ENCODE assay signal across 16 mouse cellular contexts in genomic region chr19:6343066-6343925, GRCm38 (mm10). TPM values are rescaled to one million over a fixed set of nuclear protein-coding genes. Genes with fewer than 3 reads are reported as not detected.
A peak's percentile ranks its signal among the peaks of the same experiment; 100 is the strongest.
DNase-seq lines count a peak whose midpoint lies in the region; ATAC-seq and TF ChIP-seq lines count a peak whose summit lies in the region.
"Had no signal": no experiment of that assay in that cellular context is flagged by ENCODE, and none has a peak within 500 bp of the region (broad histone marks: within the 10 kb centered on the region; RNA-seq: fewer than 3 reads in every experiment).

No protein-coding gene starts in this region.

- no peak overlapping the region for H3K27ac ChIP-seq in intestine, postnatal 0 days (ENCODE audit: low read depth, low read length)
- no peak overlapping the region for H3K27ac ChIP-seq in intestine, embryonic 16.5 days (ENCODE audit: low read length)
- no peak overlapping the region for H3K27ac ChIP-seq in liver, embryonic 14.5 days
- H3K27ac ChIP-seq: embryonic facial prominence, embryonic 10.5 days; midbrain, embryonic 13.5 days had no signal

- no peaks in the 10 kb centered on the region for H3K4me1 ChIP-seq in intestine, postnatal 0 days (replicated peaks; ENCODE audit: control insufficient read depth, insufficient read depth, low read length)
- H3K4me1 ChIP-seq in intestine, embryonic 16.5 days (ENCODE audit: control insufficient read depth, insufficient read depth, low read length): peaks cover 13% of the 10 kb centered on the region
- H3K4me1 ChIP-seq in liver, embryonic 14.5 days (replicated peaks; ENCODE audit: control insufficient read depth in 2 of 2, insufficient read depth in 2 of 2, low read length in 1 of 2): peaks cover 8 to 20% of the 10 kb centered on the region in 2 experiments

- no peak overlapping the region for H3K9ac ChIP-seq in intestine, postnatal 0 days (ENCODE audit: low read depth, low read length)
- no peak overlapping the region for H3K9ac ChIP-seq in intestine, embryonic 16.5 days (ENCODE audit: low read depth, low read length)
- H3K9ac ChIP-seq in liver, embryonic 14.5 days (replicated peaks): no peak overlapping the region
- H3K9ac ChIP-seq: midbrain, embryonic 13.5 days had no signal

- no peak overlapping the region for H3K4me3 ChIP-seq in intestine, postnatal 0 days (ENCODE audit: low read depth, low read length)
- no peak overlapping the region for H3K4me3 ChIP-seq in intestine, embryonic 16.5 days (ENCODE audit: low read length)
- no peak overlapping the region for H3K4me3 ChIP-seq in liver, embryonic 14.5 days (ENCODE audit: insufficient read depth in 1 of 2, low read depth in 2 of 2, low read length in 2 of 2)
- H3K4me3 ChIP-seq: midbrain, embryonic 13.5 days had no signal

- no peak overlapping the region for H3K4me2 ChIP-seq in intestine, postnatal 0 days (replicated peaks; ENCODE audit: low read depth)
- no peak overlapping the region for H3K4me2 ChIP-seq in intestine, embryonic 16.5 days (ENCODE audit: low read depth, low read length)
- no peak overlapping the region for H3K4me2 ChIP-seq in liver, embryonic 14.5 days (ENCODE audit: low read depth)
- H3K4me2 ChIP-seq: midbrain, embryonic 13.5 days had no signal

- no peaks in the 10 kb centered on the region for H3K9me3 ChIP-seq in intestine, postnatal 0 days (ENCODE audit: control insufficient read depth)
- H3K9me3 ChIP-seq in intestine, embryonic 16.5 days (ENCODE audit: control insufficient read depth, low read length): no peaks in the 10 kb centered on the region
- H3K9me3 ChIP-seq in liver, embryonic 14.5 days (ENCODE audit: control insufficient read depth, low read length): no peaks in the 10 kb centered on the region
- H3K9me3 ChIP-seq: embryonic facial prominence, embryonic 10.5 days; limb, embryonic 10.5 days; midbrain, embryonic 13.5 days had no signal

- no peaks in the 10 kb centered on the region for H3K27me3 ChIP-seq in intestine, postnatal 0 days (replicated peaks; ENCODE audit: control insufficient read depth, insufficient read depth, low read length)
- no peaks in the 10 kb centered on the region for H3K27me3 ChIP-seq in intestine, embryonic 16.5 days (replicated peaks; ENCODE audit: control insufficient read depth, insufficient read depth, low read length)
- no peaks in the 10 kb centered on the region for H3K27me3 ChIP-seq in liver, embryonic 14.5 days (ENCODE audit: control insufficient read depth, insufficient read depth, low read length)
- H3K27me3 ChIP-seq: midbrain, embryonic 13.5 days had no signal

- TF ChIP-seq EP300 in liver, embryonic 14.5 days (IDR thresholded peaks at IDR 0.05; ENCODE audit: low read depth): no peak

- peak; percentile 37 for DNase-seq in cerebellum, adult 8-10 months
- no peak for DNase-seq in cerebellum, postnatal 36 days
- peak; percentile 56 for DNase-seq in CD4-positive helper T cell, adult 2 months (ENCODE audit: low read depth, low spot score)
- DNase-seq in liver, embryonic 14.5 days (ENCODE audit: low read depth in 3 of 3, low spot score in 3 of 3): no peak
- DNase-seq in retina, postnatal 1 day: no peak
- DNase-seq in layer of hippocampus, adult 11-12 months (ENCODE audit: low spot score): no peak
- DNase-seq: adrenal gland, postnatal 36 days; heart, postnatal 4 days; kidney, adult 18-20 months; kidney, postnatal 4 days; layer of hippocampus, postnatal 36 days had no signal

- peaks cover 52% of the 10 kb centered on the region for H3K36me3 ChIP-seq in intestine, postnatal 0 days (ENCODE audit: control insufficient read depth, insufficient read depth)
- H3K36me3 ChIP-seq in intestine, embryonic 16.5 days (ENCODE audit: control insufficient read depth, insufficient read depth, low read length): peaks cover 12% of the 10 kb centered on the region
- peaks cover 6% of the 10 kb centered on the region for H3K36me3 ChIP-seq in liver, embryonic 14.5 days (replicated peaks; ENCODE audit: control insufficient read depth, insufficient read depth, low read depth)

- 0 out of 2 replicates have a peak, but pooled peaks have one; percentile 9 for TF ChIP-seq CTCF in intestine, postnatal 0 days (IDR thresholded peaks at IDR 0.05; ENCODE audit: low read depth)
- peak; percentile 37; the same call in 1 of the 2 replicates for TF ChIP-seq CTCF in liver, embryonic 14.5 days (IDR thresholded peaks at IDR 0.05; ENCODE audit: low read depth)

- WGBS in intestine, postnatal 0 days: 69% methylated on average over 19 of the region's 19 CpGs
- WGBS in intestine, embryonic 16.5 days: 85% methylated on average over 19 of the region's 19 CpGs
- 58% methylated on average over 19 of the region's 19 CpGs for WGBS in liver, embryonic 14.5 days (ENCODE audit: insufficient replicate concordance)

- ATAC-seq in intestine, postnatal 0 days: no peak
- ATAC-seq in intestine, embryonic 16.5 days: no peak
- ATAC-seq in liver, embryonic 14.5 days (ENCODE audit: insufficient read depth): no peak
- ATAC-seq: midbrain, embryonic 13.5 days had no signal

RNA-seq across cellular contexts. Expression of gene Map4k2, which starts 2.4 kb away (rescaled TPM):
- 4.1 and 4.3 TPM in 2 replicates for polyA plus RNA-seq in intestine, postnatal 0 days (2015; fragmentation: Nextera tagmentation; extraction: Ambion mirVana)
- polyA plus RNA-seq in intestine, embryonic 16.5 days (2015; fragmentation: Nextera tagmentation; extraction: Ambion mirVana): 7.9 and 10.0 TPM in 2 replicates
- polyA plus RNA-seq in liver, embryonic 14.5 days (2012; rRNA removed): 15.9 and 17.6 TPM in 2 replicates
- 3.0 and 3.7 TPM in 2 replicates for polyA plus RNA-seq in liver, embryonic 14.5 days (2014; fragmentation: Nextera tagmentation; extraction: Ambion mirVana)

RNA-seq across cellular contexts. Expression of gene Men1, which starts 8.5 kb away (rescaled TPM):
- 17.1 and 19.6 TPM in 2 replicates for polyA plus RNA-seq in intestine, postnatal 0 days (2015; fragmentation: Nextera tagmentation; extraction: Ambion mirVana)
- polyA plus RNA-seq in intestine, embryonic 16.5 days (2015; fragmentation: Nextera tagmentation; extraction: Ambion mirVana): 61.3 and 61.4 TPM in 2 replicates
- 19.9 and 20.4 TPM in 2 replicates for polyA plus RNA-seq in liver, embryonic 14.5 days (2012; rRNA removed)
- polyA plus RNA-seq in liver, embryonic 14.5 days (2014; fragmentation: Nextera tagmentation; extraction: Ambion mirVana): 12.5 and 13.5 TPM in 2 replicates

RNA-seq across cellular contexts. Expression of gene Sf1, which starts 20.2 kb away (rescaled TPM):
- 51.9 and 55.3 TPM in 2 replicates for polyA plus RNA-seq in intestine, postnatal 0 days (2015; fragmentation: Nextera tagmentation; extraction: Ambion mirVana)
- polyA plus RNA-seq in intestine, embryonic 16.5 days (2015; fragmentation: Nextera tagmentation; extraction: Ambion mirVana): 94.7 and 103 TPM in 2 replicates
- polyA plus RNA-seq in liver, embryonic 14.5 days (2012; rRNA removed): 57.4 and 60.9 TPM in 2 replicates
- polyA plus RNA-seq in liver, embryonic 14.5 days (2014; fragmentation: Nextera tagmentation; extraction: Ambion mirVana): 57.9 and 65.0 TPM in 2 replicates

RNA-seq across cellular contexts. Expression of gene Cdc42bpg, which starts 37.0 kb away (rescaled TPM):
- 1.8 and 2.3 TPM in 2 replicates for polyA plus RNA-seq in intestine, postnatal 0 days (2015; fragmentation: Nextera tagmentation; extraction: Ambion mirVana)
- 1.2 and 1.5 TPM in 2 replicates for polyA plus RNA-seq in intestine, embryonic 16.5 days (2015; fragmentation: Nextera tagmentation; extraction: Ambion mirVana)
- 2.0 and 2.1 TPM in 2 replicates for polyA plus RNA-seq in liver, embryonic 14.5 days (2012; rRNA removed)
- 0.32 and 0.33 TPM in 2 replicates for polyA plus RNA-seq in liver, embryonic 14.5 days (2014; fragmentation: Nextera tagmentation; extraction: Ambion mirVana)

RNA-seq across cellular contexts. Expression of gene Pygm, which starts 40.9 kb away (rescaled TPM):
- polyA plus RNA-seq in intestine, postnatal 0 days (2015; fragmentation: Nextera tagmentation; extraction: Ambion mirVana): 4.1 and 4.7 TPM in 2 replicates
- 6.0 and 6.8 TPM in 2 replicates for polyA plus RNA-seq in intestine, embryonic 16.5 days (2015; fragmentation: Nextera tagmentation; extraction: Ambion mirVana)
- 1.2 TPM in 2 replicates for polyA plus RNA-seq in liver, embryonic 14.5 days (2012; rRNA removed)
- 1.2 and 1.3 TPM in 2 replicates for polyA plus RNA-seq in liver, embryonic 14.5 days (2014; fragmentation: Nextera tagmentation; extraction: Ambion mirVana)

Comparison
In these comparisons a context has a peak if more than half of its experiments do, and no peak if none do; other contexts are left out.
1. DNase-seq: peak in cerebellum, adult 8-10 months (single experiment) and CD4-positive helper T cell, adult 2 months (single experiment); none in cerebellum, postnatal 36 days (0 of 2), liver, embryonic 14.5 days (0 of 3), retina, postnatal 1 day (single experiment) and layer of hippocampus, adult 11-12 months (single experiment).